Mouse (Mus musculus) 3134 (cell line): ENCODE measurements around the gene Wt1.
A peak's percentile ranks its signal among the peaks of the same experiment; 100 is the strongest.

Source experiments
- DNase-seq: peaks from one replicate; pipeline ENCODE4 v3.0.0-alpha.2; 2011; ENCODE audit warnings: low spot score; ENCODE audit not compliant: insufficient read length; ENCODE audit errors: extremely low read depth

Wt1 gene

DNA sequence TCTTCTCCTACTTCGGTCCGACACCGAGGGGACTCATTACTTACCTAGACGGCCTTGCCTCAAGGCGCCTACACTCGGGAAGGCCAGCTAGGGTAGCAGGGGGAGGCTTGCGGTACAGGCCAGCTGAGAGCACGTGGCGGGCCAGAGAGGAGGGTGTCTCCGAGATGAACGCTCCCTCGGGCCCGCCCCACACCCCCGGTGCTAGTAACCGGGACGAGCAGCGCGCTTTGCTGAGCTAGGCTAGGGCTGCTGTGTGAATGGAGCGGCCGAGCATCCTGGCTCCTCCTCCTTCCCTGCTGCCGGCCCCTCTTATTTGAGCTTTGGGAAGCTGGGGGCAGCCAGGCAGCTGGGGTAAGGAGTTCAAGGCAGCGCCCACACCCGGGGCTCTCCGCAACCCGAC lies at the start of gene Wt1:
TSS of gene Wt1 (plus strand) at position 251 of the 400 bp plus-strand sequence.
- DNase-seq: no peak

DNA sequence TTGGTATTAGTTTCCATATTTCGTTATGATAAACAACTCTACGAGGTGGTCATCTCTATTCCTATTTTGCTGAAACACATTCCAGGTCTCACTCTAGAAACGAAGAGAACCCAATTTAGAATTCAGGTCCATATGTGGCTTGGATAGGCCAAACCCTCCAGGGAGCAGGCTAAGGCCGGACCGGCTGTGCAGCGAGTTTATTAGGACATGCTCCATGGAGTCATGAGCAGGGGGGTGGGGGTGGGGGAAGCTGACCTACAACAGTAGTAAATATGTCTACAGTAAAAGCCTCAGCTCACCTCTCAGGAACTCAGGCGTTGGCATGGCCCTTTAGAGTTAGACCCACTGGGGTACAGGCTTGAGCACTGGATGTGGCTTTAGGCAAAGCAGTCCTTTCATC lies 49.2 kb upstream of the Wt1 start:
- DNase-seq: no peak

DNA sequence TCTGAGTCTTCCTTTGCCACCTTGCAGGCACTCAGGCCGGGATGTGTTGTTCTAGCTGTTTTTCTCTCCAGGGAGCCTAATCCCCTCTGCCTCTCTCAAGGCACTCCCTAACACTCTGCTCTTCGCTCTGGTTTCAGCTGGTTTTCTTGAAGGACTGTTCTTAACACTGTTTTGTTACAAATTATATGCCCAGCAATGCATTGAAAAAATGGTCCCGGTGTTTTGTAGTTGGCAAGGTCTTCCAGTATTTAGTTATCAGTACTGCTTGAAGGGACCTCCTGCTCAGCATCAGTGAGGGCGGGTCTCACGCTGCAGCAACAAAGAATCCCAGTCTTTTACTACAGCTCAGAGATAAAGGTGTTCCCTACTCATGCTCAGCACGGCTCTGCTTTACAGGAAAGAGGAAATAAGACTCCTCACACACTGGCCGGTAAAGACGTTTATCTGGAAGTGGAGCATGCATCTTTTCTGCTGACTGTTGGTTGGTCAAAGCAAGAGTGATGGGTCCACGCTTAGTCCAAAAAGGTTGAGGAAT lies 44.0 kb upstream of the Wt1 start:
- DNase-seq: no peak

DNA sequence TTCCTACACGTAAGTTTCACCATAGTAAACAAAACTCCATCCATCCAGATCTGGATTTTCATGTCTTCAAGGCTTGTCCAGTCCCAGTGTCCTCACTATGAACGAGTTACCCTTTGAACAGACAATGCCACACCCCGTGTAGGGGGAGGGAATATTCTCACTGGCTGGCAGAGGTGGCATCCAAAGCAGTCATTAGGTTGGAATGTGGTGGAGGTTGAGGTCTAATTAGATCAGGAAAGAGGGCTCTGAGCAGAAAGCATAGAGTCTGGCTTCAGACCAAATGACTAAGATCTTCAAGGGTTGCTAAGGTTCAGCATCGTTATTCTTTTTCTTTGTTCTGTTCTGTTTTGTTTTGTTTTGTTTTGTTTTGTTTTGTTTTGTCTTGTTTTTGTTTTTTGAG lies 42.3 kb upstream of the Wt1 start:
- DNase-seq: no peak

DNA sequence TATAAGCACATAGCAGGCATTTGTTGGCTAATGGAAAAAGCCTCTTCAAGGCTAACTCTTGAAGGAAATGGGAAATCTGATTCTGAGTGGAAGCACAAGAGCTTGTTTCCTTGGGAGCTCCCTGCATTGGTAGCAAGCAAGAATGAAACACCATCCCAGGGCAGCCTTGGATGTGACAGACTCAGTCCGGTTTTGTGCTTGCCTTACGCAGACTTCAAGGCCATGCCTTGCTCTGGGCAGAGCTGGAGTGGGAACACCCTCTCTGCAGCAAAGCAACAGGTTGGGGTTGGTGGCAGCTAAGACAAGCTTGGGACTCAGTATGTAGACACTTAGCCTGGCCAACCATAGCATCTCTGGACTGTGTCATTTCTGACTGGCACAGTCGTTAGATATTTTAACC lies 40.2 kb upstream of the Wt1 start:
- no peak for DNase-seq

DNA sequence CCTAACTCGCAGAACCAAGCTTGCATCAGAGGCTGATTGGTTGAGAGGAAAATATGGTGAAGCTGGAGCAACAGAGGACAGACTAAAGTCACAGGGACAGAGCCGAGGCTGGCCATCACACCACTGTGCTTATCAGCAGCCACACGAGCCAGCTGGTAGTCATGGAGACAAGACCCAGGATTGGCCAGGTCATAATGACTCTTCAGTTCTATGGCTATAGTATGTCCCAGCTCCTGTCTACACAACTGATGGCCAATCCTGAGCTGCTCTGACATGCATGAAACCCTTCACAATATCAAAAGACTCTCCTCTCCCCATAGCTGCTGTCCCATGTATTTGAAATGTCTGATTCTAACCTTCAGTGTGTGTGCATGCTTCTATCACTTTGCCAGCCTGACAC lies 38.3 kb upstream of the Wt1 start:
- no peak for DNase-seq

DNA sequence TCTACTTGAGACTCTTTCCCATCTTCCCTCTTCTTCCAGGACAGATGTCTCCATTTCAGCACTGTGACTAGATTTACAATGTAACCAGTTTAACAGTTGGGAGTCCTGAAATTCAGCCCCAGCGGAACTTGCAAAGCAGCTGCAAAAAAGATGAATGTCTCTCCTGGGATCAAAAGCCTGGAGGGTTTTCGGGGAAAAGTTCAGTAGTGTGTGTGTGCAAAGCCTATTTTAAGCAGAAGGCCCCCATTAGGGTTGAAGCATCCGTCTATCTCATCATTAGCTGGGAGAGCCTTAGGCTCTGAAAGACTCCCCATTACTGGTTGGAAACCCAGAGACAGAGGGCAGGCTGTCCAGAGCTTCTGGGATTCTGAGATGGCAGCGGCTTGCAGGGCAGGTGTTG lies 37.2 kb upstream of the Wt1 start:
- DNase-seq: no peak

DNA sequence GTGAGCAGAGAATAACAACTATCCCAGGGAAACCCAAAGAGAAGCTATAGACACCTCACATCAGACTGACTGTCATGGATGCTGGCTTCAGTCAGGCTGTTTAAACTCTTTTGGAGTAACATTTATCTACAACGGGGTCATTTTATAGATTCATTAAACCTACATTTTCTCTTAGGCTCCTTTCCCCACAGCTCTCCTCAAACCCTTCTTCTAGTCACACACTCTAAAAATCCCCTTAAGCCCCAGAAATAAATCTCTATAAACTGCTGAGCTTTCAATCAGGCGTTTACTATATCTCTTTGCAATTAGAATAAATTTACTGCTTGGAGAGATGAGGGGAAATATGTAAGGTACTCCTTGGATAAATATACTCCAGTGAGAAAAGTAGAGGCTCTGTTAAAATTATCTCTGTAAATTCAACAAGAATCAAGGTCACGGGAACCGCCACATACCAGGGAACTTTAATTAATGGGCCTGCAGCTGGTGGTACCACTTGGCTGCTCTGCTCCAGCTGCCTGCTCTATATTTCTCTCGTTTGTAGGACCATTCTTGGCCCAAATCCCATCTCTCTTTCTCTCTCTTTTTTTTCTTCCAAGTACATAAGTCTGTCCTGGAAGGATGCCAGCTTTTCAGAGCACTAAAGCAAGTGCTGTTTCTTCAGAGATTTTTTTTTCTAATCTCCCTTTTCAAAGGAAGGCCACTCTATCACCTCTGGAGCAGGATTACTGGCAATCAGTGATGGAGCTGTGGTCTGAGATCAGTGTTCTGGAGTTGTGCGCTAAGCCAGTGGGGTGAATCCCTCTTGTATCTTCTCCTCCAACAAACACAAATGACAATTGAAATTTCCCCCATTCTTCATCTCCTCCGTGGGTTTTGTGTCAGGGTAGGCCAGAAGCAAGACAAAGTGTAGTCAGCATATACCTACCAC lies 36.5 kb upstream of the Wt1 start:
- DNase-seq: no peak

DNA sequence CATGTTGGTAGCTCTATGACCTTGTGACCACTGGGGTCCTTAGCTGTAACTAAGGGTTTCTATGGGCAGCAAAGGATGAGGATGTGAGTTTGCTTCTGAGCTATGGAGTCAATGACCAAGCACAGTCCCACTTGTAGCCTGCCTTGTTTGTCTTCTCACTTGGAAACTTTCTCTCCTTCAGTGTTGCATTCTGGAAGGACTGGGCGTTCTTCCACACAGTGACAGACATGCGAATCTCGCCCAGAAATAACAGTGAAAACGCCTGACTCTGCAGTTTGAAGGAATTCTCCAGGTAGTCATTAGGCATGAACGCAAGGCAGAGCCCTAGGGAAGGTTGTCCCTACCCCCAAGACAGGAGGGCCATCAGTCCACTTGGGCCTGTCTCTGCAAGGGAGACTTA lies 35.3 kb upstream of the Wt1 start:
- DNase-seq: no peak

DNA sequence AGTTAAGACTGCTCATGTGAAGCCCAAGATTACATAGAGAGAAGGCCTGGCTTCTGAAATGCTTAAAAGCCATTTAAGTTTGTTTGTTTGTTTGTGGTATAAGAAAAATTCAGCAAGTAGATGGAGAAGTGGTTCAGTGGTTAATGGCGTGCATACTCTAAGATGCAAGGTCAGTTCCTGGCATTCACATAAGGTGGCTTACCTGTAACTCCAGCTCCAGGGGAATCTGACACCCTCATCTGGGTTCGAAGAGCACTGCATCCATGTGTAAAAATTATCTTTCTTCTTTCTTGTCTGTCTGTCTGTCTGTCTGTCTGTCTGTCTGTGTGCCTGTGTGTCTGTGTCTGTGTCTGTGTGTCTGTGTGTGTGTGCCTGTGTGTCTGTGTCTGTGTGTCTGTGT lies 34.6 kb upstream of the Wt1 start, which contains the start of gene Gm11060:
TSS of gene Gm11060 (plus strand) at position 301 of the 400 bp plus-strand sequence.
- no peak for DNase-seq

DNA sequence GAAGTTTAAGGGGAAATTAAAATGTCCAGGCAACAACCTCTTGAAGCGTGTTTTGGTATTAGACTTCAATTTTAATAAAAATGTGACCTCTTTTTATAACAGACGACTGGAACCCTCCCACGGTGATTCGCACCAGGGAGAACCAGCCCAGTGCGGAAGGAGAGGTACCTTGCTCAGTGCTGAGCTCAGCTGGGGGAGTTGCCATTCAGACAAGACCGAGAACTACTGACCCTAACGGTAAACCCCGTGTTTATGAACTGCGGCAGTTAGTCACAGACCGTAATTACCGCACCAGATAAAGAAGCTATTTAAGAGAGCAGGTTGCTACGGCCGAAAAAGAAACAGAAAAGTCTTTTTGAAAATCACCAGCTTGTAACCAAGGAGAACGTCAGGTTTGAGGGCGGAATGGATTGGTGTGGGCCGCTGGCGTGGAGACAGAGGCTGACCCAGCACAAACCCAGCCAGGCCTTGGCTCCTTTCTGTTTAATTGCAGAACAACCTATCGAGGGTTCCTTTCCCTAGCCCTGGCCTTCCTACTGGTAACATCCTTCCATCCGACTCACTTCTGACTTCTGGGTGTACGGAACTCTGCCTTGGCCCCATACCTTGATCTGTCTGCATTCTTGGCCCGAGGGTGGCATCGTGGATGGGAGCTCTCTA lies 28.9 kb upstream of the Wt1 start:
- DNase-seq: no peak

DNA sequence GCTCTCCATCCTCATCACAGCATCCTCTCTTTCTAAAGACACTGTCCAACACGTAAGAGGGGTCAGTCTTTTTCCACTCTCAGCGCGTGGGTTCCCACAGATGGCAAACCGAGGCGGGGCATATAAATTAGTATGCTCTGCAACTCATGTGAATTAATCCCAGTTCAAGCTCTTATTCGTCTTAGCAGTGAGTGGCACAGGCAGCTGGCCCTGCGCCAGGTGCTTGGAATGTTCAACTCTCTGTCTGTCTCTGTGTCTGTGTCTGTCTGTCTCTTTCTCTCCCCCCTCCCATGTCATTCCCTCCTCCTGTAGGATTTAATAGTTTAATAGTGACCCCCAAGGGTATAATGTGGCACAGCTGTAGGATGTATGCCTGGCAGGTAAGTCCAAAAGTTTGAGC lies 26.9 kb upstream of the Wt1 start:
- DNase-seq: no peak

DNA sequence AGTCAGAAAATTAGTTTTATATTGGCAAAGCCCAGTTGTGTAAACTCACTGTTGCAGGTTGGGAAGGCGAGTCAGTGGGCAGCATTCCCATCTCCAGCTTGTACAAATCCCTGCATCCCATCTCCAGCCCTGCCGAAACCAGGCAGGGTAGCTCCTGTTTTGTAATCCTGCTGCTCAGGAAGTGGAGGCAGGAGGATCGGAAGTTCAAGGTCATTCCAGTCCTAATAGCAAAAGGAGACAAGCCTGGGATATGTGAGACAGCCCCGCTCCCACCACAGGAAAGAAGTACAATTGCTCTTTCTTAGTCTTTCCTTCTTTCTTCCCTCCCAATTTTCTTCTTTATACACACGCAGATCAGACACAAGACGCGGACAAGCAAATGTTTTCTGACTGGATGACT lies 25.8 kb upstream of the Wt1 start:
- DNase-seq: no peak

DNA sequence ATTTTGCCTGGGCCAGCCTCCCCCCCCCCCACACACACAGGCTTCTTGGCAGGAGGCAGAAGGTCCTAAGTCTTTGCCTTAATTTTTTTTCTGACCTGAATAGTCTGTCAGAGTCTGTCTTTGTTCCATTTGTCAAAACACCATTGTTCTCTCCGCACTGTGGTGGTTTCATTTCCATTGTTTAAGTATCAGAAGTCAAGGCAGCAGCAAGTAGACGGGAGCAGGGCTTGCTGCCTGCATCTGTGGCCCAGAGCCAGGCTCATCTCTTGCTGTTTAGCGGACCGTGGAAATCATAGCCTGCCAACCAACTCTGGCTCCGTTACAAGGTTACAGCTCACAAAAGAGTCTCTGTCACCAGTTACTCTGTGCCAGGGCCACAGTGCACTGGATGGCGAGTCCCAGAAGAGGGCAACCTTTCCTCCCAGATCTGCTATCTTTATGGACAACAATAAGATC lies 17.6 kb upstream of the Wt1 start:
- DNase-seq: peak; percentile 43

DNA sequence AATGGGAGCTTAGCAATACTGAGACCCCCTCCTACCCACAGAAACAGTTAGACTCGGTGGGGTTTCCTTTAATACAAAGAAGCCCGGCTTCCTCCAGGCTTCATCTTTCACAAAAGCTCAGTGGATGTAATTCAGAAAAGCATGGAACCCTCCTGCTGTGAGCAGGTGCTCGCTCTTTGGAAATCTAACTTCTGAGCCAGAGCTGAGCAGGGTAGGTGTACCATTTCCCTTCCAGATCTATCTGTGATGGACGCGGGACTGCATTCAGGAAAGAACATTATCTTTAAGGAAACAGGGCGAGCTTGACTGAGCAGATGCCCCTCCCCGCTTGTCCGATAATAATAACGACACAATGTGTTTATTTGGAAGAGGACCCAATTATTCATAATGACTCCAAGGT lies 12.3 kb upstream of the Wt1 start:
- no peak for DNase-seq

DNA sequence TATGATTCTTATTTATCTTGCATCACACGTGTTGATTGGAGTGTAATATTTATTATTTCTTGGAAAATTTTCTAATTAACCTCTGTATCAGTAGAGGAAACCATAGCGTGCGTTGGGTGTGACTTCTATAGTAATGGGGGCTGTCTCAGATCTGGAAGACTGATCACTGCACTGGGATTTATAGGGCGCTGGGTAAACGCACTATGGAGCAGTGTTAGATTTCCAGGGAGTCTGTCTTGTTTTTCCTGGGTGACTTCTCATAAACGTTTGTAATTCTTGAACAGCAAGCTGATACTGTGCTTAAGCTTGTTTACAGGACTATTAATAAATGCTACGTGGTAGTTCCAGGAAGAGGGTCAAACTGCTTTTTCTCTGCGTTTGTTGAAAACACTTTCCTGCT lies 8.7 kb upstream of the Wt1 start:
- DNase-seq: no peak

DNA sequence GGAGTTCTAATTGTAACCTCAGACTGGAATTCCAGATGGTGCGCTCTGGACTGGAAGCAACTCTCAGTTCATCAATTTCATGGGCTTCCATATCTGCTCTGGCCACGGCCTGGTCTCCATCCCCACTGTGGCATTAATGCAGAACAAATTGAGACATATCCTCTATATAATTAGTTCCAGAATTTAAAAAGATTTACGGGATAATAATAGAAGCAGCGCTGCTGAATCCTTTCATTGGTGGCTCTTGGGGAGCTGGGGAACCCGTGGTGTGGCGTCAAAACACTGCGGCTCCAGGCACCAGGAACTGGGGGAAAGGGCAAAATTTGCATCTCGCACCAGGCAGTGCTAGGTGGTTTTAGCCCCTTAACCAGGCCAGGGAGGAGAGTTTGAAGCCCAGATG lies 4.1 kb upstream of the Wt1 start:
- DNase-seq: no peak

DNA sequence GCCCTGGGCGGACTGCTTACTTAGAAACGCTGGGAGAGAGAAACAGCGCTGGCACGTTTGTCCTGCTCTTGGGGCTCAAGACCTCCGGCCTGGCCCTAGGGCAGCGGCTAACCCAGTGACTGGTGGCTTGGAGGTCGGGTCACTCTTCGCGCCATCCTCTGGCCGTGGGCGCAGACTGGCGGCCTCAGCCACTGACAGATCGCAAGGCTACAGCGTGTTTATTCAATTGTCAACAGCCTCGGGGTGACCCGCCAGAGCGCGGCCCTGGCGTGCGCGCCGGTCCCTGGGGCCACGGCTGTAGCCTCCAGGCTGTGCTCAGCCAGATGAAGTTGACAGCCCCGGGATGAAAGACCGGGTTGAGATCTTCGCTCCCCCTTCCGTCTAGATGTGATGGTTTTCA lies 3.4 kb upstream of the Wt1 start:
- no peak for DNase-seq

DNA sequence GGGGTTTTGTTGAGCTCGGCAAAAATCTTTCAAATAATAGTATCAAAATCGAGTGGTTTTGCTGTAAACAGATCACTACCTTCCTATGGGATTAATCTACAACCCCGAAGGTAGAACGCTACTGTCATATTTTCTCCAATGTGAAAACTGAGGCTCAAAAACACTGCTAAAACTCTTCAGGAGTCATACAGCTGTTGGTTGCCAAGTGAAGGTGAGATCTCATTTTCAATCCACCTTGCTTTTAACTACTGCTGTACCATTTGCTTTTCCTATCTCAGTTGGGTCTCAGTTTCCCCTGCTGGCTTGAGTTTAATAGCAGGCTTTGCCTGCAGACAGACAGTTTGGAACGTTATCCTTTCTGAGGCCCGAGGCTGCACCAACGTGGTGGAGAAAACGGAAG lies 2.9 kb upstream of the Wt1 start:
- DNase-seq: no peak

DNA sequence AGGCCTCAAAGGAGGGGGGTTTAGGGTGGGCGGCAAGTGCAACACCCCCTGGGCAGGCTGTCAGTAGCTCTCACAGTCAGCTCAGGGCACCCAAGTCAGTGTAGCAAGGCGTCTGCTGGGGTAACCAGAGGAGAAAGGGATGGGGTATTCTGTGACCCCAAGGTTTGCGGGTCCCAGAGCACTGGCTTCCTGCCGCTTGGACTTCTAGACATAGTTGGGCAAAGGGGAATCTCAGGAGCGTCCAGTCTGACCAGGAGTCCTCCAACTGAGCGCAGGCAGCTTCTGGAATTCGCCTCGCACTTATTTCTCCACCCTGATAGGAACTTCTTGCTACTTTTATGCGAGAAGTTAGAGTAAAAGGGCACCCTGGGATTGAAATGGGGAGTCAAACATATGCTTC lies 2.4 kb upstream of the Wt1 start:
- no peak for DNase-seq

DNA sequence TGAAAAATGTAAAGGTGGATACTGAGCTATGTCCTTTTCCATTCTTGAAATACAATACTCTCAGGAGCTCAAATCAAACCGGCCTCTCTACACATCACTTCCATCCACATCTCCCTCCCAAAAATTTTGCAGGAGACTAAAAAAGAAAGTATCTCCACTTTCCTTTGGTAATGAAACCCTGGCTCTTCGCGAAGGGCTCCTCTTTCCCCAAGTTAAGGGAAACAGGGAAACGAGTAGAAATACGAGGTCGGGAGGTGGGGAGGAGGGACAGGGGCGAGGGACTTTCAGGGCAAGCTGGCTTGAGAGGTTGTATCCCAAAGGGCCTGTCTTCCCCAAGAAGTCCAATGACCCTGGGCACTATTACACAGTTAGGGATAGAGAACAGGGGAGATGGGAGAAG lies 1.9 kb upstream of the Wt1 start:
- no peak for DNase-seq

DNA sequence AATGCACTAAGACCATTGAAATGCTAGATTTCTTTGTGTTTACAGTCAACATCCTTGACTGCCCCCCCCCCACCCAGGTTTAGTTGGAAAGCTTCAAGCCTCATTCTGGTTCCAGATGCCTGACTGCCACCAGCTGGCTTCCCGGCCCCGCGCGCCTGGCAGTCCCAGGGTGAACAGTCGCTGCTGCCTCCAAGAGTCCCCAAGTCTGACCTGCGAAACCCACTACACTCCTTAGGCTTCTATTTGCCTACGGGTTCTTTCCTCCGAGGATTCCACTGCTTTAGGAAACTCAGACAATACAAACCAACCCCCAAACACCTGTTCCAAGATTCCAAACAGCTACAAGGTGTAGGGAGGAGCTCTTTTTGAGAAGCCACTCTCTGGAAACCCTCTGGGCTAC lies 1.1 kb upstream of the Wt1 start:
- DNase-seq: no peak
